Mouse (Mus musculus) left cerebral cortex, postnatal 36 days (tissue): ENCODE results near the gene Msi2. TPM values are rescaled to one million over a fixed set of nuclear protein-coding genes. Genes with fewer than 3 reads are reported as not detected.

Experiments
- DNase-seq, 2 experiments: peaks; one replicate each; pipeline ENCODE4 v3.0.0; 2021 to 2022; ENCODE audit warnings: low spot score in 2 of 2, mixed read lengths in 1 of 2
- intact Hi-C: fragments of 180-260 bp; cut with DNase I; formaldehyde crosslinking; loops from one replicate; pipeline ENCODE4 v1.15.1; 2025
- total RNA-seq, 2 experiments: library from RNA; stranded (reverse); gene quantifications; 2 replicates each; pipeline ENCODE4 v1.2.3; 2021

The Msi2 gene
- total RNA-seq, 2 experiments from 2014 or later: 117 to 132 TPM

GRCm38 (mm10) chr11:88330799-88331198, 387.5 kb downstream of the Msi2 start:
- no peak for DNase-seq
- intact Hi-C loops: no loop called here

- no peak for DNase-seq
- intact Hi-C loops: no loop called here
These were observed 389.3 kb downstream of the Msi2 start for GRCm38 (mm10) chr11:88328813-88329595.

GRCm38 (mm10) chr11:88327016-88327415, 391.3 kb downstream of the Msi2 start:
- no peak for DNase-seq
- intact Hi-C loops: no loop called here

- intact Hi-C loops: no loop called here
- DNase-seq: no peak
These were observed 399.5 kb downstream of the Msi2 start for GRCm38 (mm10) chr11:88318850-88319249.

- DNase-seq: no peak
- intact Hi-C loops: no loop called here
These were observed 402.9 kb downstream of the Msi2 start for GRCm38 (mm10) chr11:88315393-88315792.

- DNase-seq: no peak
- intact Hi-C loops: no loop called here
These were observed 403.8 kb downstream of the Msi2 start for GRCm38 (mm10) chr11:88314471-88314870.

- intact Hi-C loops: no loop called here
- no peak for DNase-seq
These were observed 404.8 kb downstream of the Msi2 start for GRCm38 (mm10) chr11:88313512-88313911.

- no peak for DNase-seq
- intact Hi-C loops: no loop called here
These were observed 406.7 kb downstream of the Msi2 start for GRCm38 (mm10) chr11:88311606-88312005.

- no peak for DNase-seq
- intact Hi-C loops: no loop called here
These were observed 407.5 kb downstream of the Msi2 start for GRCm38 (mm10) chr11:88310773-88311172.

GRCm38 (mm10) chr11:88309059-88309700, 409.1 kb downstream of the Msi2 start:
- no peak for DNase-seq
- intact Hi-C loops: no loop called here

- intact Hi-C loops: no loop called here
- DNase-seq: no peak
These were observed 410.4 kb downstream of the Msi2 start for GRCm38 (mm10) chr11:88307616-88308543.

- intact Hi-C loops: no loop called here
These were observed 412.6 kb downstream of the Msi2 start for GRCm38 (mm10) chr11:88305759-88306158.

GRCm38 (mm10) chr11:88301619-88302018, 416.7 kb downstream of the Msi2 start:
- no peak for DNase-seq
- intact Hi-C loops: no loop called here

More at GRCm38 (mm10) chr11:88305759-88306158, 412.6 kb downstream of the Msi2 start:
- DNase-seq: no peak

- no peak for DNase-seq
- intact Hi-C loops: no loop called here
These were observed 419.0 kb downstream of the Msi2 start for GRCm38 (mm10) chr11:88299345-88299744.

- intact Hi-C loops: no loop called here
- no peak for DNase-seq
These were observed 420.8 kb downstream of the Msi2 start for GRCm38 (mm10) chr11:88297526-88297925.

GRCm38 (mm10) chr11:88295298-88295697, 423.0 kb downstream of the Msi2 start:
- intact Hi-C loops: no loop called here
- DNase-seq: no peak

GRCm38 (mm10) chr11:88294394-88294710, 424.0 kb downstream of the Msi2 start:
- no peak for DNase-seq
- intact Hi-C loops: loop anchor here (5.0 kb wide), 2 partner anchors 113 to 433 kb away; no protein-coding TSS in a partner anchor

GRCm38 (mm10) chr11:88293631-88294393, 424.5 kb downstream of the Msi2 start, which contains the start of gene Ccdc182:
Gene Ccdc182, plus strand, starts transcription at chr11:88294058.
- no peak for DNase-seq
- intact Hi-C loops: loop anchor here (5.0 kb wide), 2 partner anchors 113 to 433 kb away; no protein-coding TSS in a partner anchor

- DNase-seq: no peak
- intact Hi-C loops: loop anchor here (5.0 kb wide), 2 partner anchors 116 to 436 kb away; no protein-coding TSS in a partner anchor
These were observed 426.6 kb downstream of the Msi2 start for GRCm38 (mm10) chr11:88291688-88292087.
